Mouse (Mus musculus): ENCODE data around the gene Fam234b.

- no peak for TF ChIP-seq CTCF (IDR thresholded peaks at IDR 0.05; ENCODE audit: insufficient read depth, low read depth, low read length)
- TF ChIP-seq POLR2A (IDR thresholded peaks at IDR 0.05; ENCODE audit: insufficient read depth, low read depth, low read length) = no peak
These were observed 20.6 kb downstream of the Fam234b start for GRCm38 (mm10) chr6:135218330-135218729.
